Mouse (Mus musculus) liver, embryonic 14.5 days (tissue): ENCODE measurements at regions not wholly inside any gene's neighbourhood (a gene's known extent, or its start where the extent isn't known, plus 50 kb on each side); places are given as distances from the start of the nearest gene placed in this dataset.
A peak's percentile ranks its signal among the peaks of the same experiment; 100 is the strongest.

Experiments
- ATAC-seq: fragments of 200-750 bp; cut with Nextera tagmentation; 2 replicates; pipeline ENCODE4 v1.8.0; 2017; ENCODE audit warnings: moderate number of reproducible peaks, mild to moderate bottlenecking, moderate library complexity; ENCODE audit not compliant: insufficient read depth
- DNase-seq, 3 experiments: peaks; one replicate each; pipeline ENCODE4 v3.0.0-alpha.2; 2012 to 2013; ENCODE audit warnings: low read depth in 3 of 3, low spot score in 3 of 3
- H3K27ac ChIP-seq: fragments of 300-500 bp; sonication (generic); 2 replicates; pipeline ENCODE4 v1.5.1; 2014; ENCODE audit warnings: moderate library complexity, mild to moderate bottlenecking, control low read depth, inconsistent platforms
- H3K27me3 ChIP-seq: fragments of 300-500 bp; sonication (generic); 2 replicates; pipeline ENCODE4 v1.6.1; 2014; ENCODE audit warnings: mild to moderate bottlenecking, low read length, moderate library complexity; ENCODE audit not compliant: control insufficient read depth, insufficient read depth
- H3K36me3 ChIP-seq: fragments of 300-500 bp; sonication (generic); replicated peaks from 2 replicates; pipeline ENCODE4 v1.6.1; 2014; ENCODE audit warnings: low read depth; ENCODE audit not compliant: control insufficient read depth, insufficient read depth
- H3K4me1 ChIP-seq, 2 experiments: fragments of 200-500 bp in 1 of 2; fragments of 300-500 bp in 1 of 2; sonication (generic) in 1 of 2; replicated peaks; 2 replicates each; pipeline ENCODE4 v1.6.1; 2012 to 2014; ENCODE audit warnings: antibody characterized with exemption in 1 of 2, inconsistent platforms in 1 of 2, low read length in 1 of 2; ENCODE audit not compliant: control insufficient read depth in 2 of 2, insufficient read depth in 2 of 2
- H3K4me2 ChIP-seq: fragments of 300-500 bp; sonication (generic); 2 replicates; pipeline ENCODE4 v1.6.1; 2014; ENCODE audit warnings: low read depth, mild to moderate bottlenecking, control low read depth, moderate library complexity
- H3K4me3 ChIP-seq, 2 experiments: fragments of 200-500 bp in 1 of 2; fragments of 300-500 bp in 1 of 2; sonication (generic) in 1 of 2; 2 replicates each; pipeline ENCODE4 v1.5.1; 2012 to 2014; ENCODE audit warnings: low read depth in 2 of 2, low read length in 2 of 2, mild to moderate bottlenecking in 2 of 2, control low read depth in 1 of 2, inconsistent platforms in 1 of 2, moderate library complexity in 1 of 2; ENCODE audit not compliant: insufficient read depth in 1 of 2
- H3K9ac ChIP-seq: fragments of 300-500 bp; sonication (generic); replicated peaks from 2 replicates; pipeline ENCODE4 v1.6.1; 2014; ENCODE audit warnings: mild to moderate bottlenecking, control low read depth, moderate library complexity
- H3K9me3 ChIP-seq: fragments of 300-500 bp; sonication (generic); 2 replicates; pipeline ENCODE4 v1.6.1; 2016; ENCODE audit warnings: low read length, mixed read lengths; ENCODE audit not compliant: control insufficient read depth
- CTCF ChIP-seq: IDR thresholded peaks from 2 replicates; pipeline ENCODE4 v1.5.1; 2016; ENCODE audit warnings: antibody characterized with exemption, low read depth, control low read depth
- EP300 ChIP-seq: IDR thresholded peaks from 2 replicates; pipeline ENCODE4 v1.6.1; 2016; ENCODE audit warnings: antibody characterized with exemption, low read depth
- WGBS: fragments of 180-500 bp; shearing (Covaris S2); extraction: QIAGEN DNeasy Blood & Tissue Kit; methylation state at CpG from one replicate; pipeline ENCODE4 v1.1.7; 2014; ENCODE audit not compliant: insufficient replicate concordance; 5-methylcytosine and 5-hydroxymethylcytosine counted together

- Histone ChIP-seq H3K4me2 (no peak overlapping the region), H3K4me1 (peaks cover 0 to 6% of the 10 kb centered on the region in 2 experiments; a peak in 2 of 4 replicates), H3K4me3 (no peak overlapping the region), H3K9me3 (no peaks in the 10 kb centered on the region), H3K9ac (no peak overlapping the region), H3K27ac (no peak overlapping the region), H3K36me3 (no peaks in the 10 kb centered on the region), H3K27me3 (no peaks in the 10 kb centered on the region)
- DNase-seq: no peak
- ATAC-seq: no peak
- TF ChIP-seq EP300 (no peak), CTCF (no peak)
- WGBS: 43% methylated on average over 2 of the region's 2 CpGs
Measured at GRCm38 (mm10) chr2:144157343-144157742, 113.1 kb upstream of the Mgme1 start.

DNA sequence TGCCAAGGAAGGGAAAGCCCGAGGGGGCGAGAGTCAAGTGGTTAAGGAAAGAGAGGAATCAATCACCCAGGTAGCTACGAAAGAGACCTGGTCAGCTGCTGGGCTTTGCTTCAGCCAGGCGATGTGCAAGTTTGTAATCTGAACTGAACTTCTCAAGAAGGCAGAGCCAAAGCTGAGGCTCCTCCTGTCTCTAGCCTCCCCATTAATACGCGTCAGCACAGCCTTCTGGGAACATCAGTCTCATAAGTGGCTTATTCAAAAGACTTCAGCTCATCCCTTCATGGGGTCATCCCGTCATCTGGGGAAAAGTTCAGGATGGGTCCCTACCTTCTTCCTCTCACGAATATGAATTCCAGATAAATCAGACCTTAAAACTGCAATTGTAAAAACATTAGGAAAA is 112.2 kb upstream of the Mgme1 start:
- no peak for TF ChIP-seq EP300
- TF ChIP-seq CTCF: no peak
- ATAC-seq (no peak), DNase-seq (no peak)
- Histone ChIP-seq H3K4me1 (peaks cover 0 to 6% of the 10 kb centered on the region in 2 experiments; a peak in 2 of 4 replicates), H3K9me3 (no peaks in the 10 kb centered on the region), H3K9ac (no peak overlapping the region), H3K4me3 (no peak overlapping the region), H3K27ac (no peak overlapping the region), H3K27me3 (no peaks in the 10 kb centered on the region), H3K4me2 (no peak overlapping the region), H3K36me3 (no peaks in the 10 kb centered on the region)
- 49% methylated on average over 8 of the region's 8 CpGs for WGBS

DNA sequence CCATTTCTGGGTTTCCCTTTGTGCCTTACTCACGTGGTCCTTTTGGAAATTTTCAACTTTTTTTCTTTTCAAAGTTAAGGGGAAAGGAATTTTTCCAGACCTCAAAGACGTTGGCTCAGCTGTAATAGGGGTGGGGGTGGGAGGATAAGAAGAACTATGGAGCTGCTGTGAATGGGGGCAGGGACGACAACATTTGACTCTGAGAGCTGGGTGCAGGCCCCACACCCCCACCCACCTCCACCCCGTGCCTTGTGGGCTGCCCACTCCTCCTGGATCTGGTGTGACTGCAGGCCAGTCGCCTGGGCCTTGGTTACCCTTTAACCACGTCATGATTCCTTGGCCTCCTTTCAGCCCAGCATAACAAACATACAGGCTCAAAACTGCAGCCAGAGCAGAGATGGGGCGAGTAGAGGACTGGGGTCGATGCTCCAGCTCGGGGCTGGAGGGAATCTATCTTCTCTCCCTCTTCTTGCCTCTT is 110.6 kb upstream of the Mgme1 start:
- no peak overlapping the region for H3K4me2 ChIP-seq
- H3K9me3 ChIP-seq: no peaks in the 10 kb centered on the region
- TF ChIP-seq CTCF (no peak), EP300 (no peak)
- ATAC-seq (peak; percentile 39; the same call in 1 of the 2 replicates), DNase-seq (no peak)
- no peak overlapping the region for H3K9ac ChIP-seq
- H3K27ac ChIP-seq: no peak overlapping the region
- WGBS: 30% methylated on average over 9 of the region's 9 CpGs
- H3K4me1 ChIP-seq: peaks cover 0 to 6% of the 10 kb centered on the region in 2 experiments; a peak in 2 of 4 replicates
- no peaks in the 10 kb centered on the region; the same call in 1 of the 2 replicates for H3K27me3 ChIP-seq
- no peaks in the 10 kb centered on the region for H3K36me3 ChIP-seq
- no peak overlapping the region for H3K4me3 ChIP-seq

- ATAC-seq: no peak
- H3K4me2 ChIP-seq: no peak overlapping the region
- no peak for TF ChIP-seq EP300
- no peak for TF ChIP-seq CTCF
- no peaks in the 10 kb centered on the region; the same call in 1 of the 2 replicates for H3K27me3 ChIP-seq
- H3K4me3 ChIP-seq: no peak overlapping the region
- peaks cover 0 to 6% of the 10 kb centered on the region in 2 experiments; a peak in 2 of 4 replicates for H3K4me1 ChIP-seq
- 59% methylated on average over 10 of the region's 10 CpGs for WGBS
- no peaks in the 10 kb centered on the region for H3K9me3 ChIP-seq
- no peaks in the 10 kb centered on the region for H3K36me3 ChIP-seq
- no peak overlapping the region for H3K9ac ChIP-seq
- DNase-seq: no peak
- H3K27ac ChIP-seq: no peak overlapping the region
Measured at GRCm38 (mm10) chr2:144160434-144160833, 110.0 kb upstream of the Mgme1 start.

DNA sequence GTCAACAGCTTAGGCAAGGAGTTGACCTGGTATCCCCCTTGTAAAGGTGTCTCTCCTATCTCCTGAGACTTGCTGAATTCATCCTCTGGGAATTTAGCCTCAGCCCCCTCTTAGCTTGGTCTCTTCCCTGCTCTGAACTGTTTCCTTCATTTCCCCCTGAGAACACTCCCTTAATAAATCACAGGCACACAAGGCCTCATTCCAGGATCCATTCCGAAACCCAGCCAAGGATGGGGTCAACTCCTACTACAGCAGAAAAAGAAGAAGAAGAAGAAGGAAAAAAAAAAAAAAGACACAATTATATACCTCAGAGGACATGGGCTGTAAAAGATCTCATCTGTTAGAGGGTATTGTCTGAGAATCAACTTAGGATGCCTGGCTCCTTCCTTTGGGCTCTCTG is 108.6 kb upstream of the Mgme1 start:
- no peak for DNase-seq
- H3K9me3 ChIP-seq: no peaks in the 10 kb centered on the region
- peaks cover 0 to 14% of the 10 kb centered on the region in 2 experiments; a peak in 2 of 4 replicates for H3K4me1 ChIP-seq
- ATAC-seq: no peak
- H3K4me3 ChIP-seq: no peak overlapping the region
- H3K4me2 ChIP-seq: no peak overlapping the region
- H3K9ac ChIP-seq: no peak overlapping the region
- no peaks in the 10 kb centered on the region; the same call in 1 of the 2 replicates for H3K27me3 ChIP-seq
- H3K36me3 ChIP-seq: no peaks in the 10 kb centered on the region
- H3K27ac ChIP-seq: no peak overlapping the region
- no peak for TF ChIP-seq CTCF
- TF ChIP-seq EP300: no peak
- 50% methylated on average over 1 of the region's 1 CpGs for WGBS
